In the genomic region with DNA sequence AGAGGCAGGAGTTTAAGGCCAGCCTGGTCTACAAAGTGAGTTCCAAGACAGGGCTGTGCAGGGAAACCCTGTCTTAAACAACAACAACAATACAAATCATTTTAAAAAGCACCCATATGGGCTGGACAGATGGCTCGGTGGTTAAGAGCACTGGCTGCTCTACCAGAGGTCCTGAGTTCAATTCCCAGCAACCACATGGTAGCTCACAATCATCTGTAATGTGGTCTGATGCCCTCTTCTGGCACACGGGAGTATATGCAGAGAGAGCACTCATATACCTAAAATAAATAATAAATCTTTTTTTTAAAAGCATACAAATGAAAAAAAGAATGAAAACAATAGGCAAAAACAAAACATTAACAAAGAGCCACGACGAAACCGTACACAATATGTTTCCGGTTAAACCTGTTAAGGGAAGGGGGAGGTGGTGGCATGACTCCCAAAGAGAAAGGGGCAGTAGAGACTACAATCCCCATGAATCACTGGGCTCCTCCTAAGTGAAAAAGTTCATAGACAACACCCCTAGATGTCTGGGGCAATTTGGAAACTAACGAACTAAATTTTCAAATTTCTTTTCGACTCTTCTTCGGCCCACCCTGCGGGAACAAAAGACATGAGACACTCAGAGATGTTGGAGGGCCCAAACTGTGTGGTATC, we compare ENCODE assay signal across 8 mouse cellular contexts. TPM values are rescaled to one million over a fixed set of nuclear protein-coding genes. Genes with fewer than 3 reads are reported as not detected.
DNase-seq lines count a peak whose midpoint lies in the region; ATAC-seq and TF ChIP-seq lines count a peak whose summit lies in the region.

No protein-coding gene starts in this region.

- H3K4me1 ChIP-seq in kidney, embryonic 16.5 days (ENCODE audit: insufficient read depth, low read length), result peaks cover 21% of the 10 kb centered on the region
- H3K4me1 ChIP-seq in forebrain, embryonic 13.5 days, result peaks cover 19% of the 10 kb centered on the region
- peaks cover 31% of the 10 kb centered on the region for H3K4me1 ChIP-seq in liver, embryonic 13.5 days (replicated peaks)
- H3K4me1 ChIP-seq in olfactory bulb, adult 2 months (ENCODE audit: control insufficient read depth, insufficient read depth, low read length), result peaks cover 13% of the 10 kb centered on the region

- H3K9ac ChIP-seq in kidney, embryonic 16.5 days (replicated peaks; ENCODE audit: low read length), result peak overlapping the region; percentile 87
- H3K9ac ChIP-seq in forebrain, embryonic 13.5 days, result peak overlapping the region; percentile 73
- peak overlapping the region; percentile 78 for H3K9ac ChIP-seq in liver, embryonic 13.5 days

- peak overlapping the region; percentile 95 for H3K4me2 ChIP-seq in kidney, embryonic 16.5 days (replicated peaks; ENCODE audit: low read depth, low read length)
- peak overlapping the region; percentile 84 for H3K4me2 ChIP-seq in forebrain, embryonic 13.5 days
- H3K4me2 ChIP-seq in liver, embryonic 13.5 days, result peak overlapping the region; percentile 92

- no peaks in the 10 kb centered on the region for H3K27me3 ChIP-seq in kidney, embryonic 16.5 days (ENCODE audit: insufficient read depth, low read length)
- H3K27me3 ChIP-seq in forebrain, embryonic 13.5 days, result no peaks in the 10 kb centered on the region
- H3K27me3 ChIP-seq in liver, embryonic 13.5 days, result no peaks in the 10 kb centered on the region

- H3K27ac ChIP-seq in kidney, embryonic 16.5 days (ENCODE audit: low read length), result peak overlapping the region; percentile 99
- peak overlapping the region; percentile 96 for H3K27ac ChIP-seq in forebrain, embryonic 13.5 days
- H3K27ac ChIP-seq in liver, embryonic 13.5 days, result peak overlapping the region; percentile 92
- peak overlapping the region; percentile 90 for H3K27ac ChIP-seq in olfactory bulb, adult 2 months (ENCODE audit: insufficient read depth, low read depth, low read length)

- 3% methylated on average over 10 of the region's 10 CpGs for WGBS in kidney, embryonic 16.5 days
- 2% methylated on average over 10 of the region's 10 CpGs for WGBS in forebrain, embryonic 13.5 days
- WGBS in liver, embryonic 13.5 days (ENCODE audit: insufficient replicate concordance), result under 1% methylated on average over 10 of the region's 10 CpGs
- WGBS in olfactory bulb, adult 2 months, result 3% methylated on average over 10 of the region's 10 CpGs

- peaks cover 37% of the 10 kb centered on the region for H3K36me3 ChIP-seq in kidney, embryonic 16.5 days (ENCODE audit: insufficient read depth, low read length)
- H3K36me3 ChIP-seq in forebrain, embryonic 13.5 days (ENCODE audit: poor library complexity, severe bottlenecking), result peaks cover 48% of the 10 kb centered on the region
- peaks cover 36% of the 10 kb centered on the region for H3K36me3 ChIP-seq in liver, embryonic 13.5 days

- no peak for DNase-seq in kidney, postnatal 10 days
- DNase-seq in liver, embryonic 13.5 days, result no peak
- DNase-seq in right cerebral cortex, postnatal 36 days (ENCODE audit: low spot score in 2 of 2), result no peak
- DNase-seq in urinary bladder, postnatal 4 days (ENCODE audit: low spot score in 2 of 2), result no peak

- H3K4me3 ChIP-seq in kidney, embryonic 16.5 days (ENCODE audit: low read length), result peak overlapping the region; percentile 76
- peak overlapping the region; percentile 60 for H3K4me3 ChIP-seq in forebrain, embryonic 13.5 days
- H3K4me3 ChIP-seq in liver, embryonic 13.5 days (replicated peaks), result peak overlapping the region; percentile 71
- H3K4me3 ChIP-seq in olfactory bulb, adult 2 months (ENCODE audit: insufficient read depth, low read depth, low read length), result peak overlapping the region; percentile 72

- no peaks in the 10 kb centered on the region for H3K9me3 ChIP-seq in kidney, embryonic 16.5 days (ENCODE audit: low read length)
- H3K9me3 ChIP-seq in forebrain, embryonic 13.5 days (replicated peaks), result no peaks in the 10 kb centered on the region
- no peaks in the 10 kb centered on the region for H3K9me3 ChIP-seq in liver, embryonic 13.5 days (replicated peaks)

- no peak for TF ChIP-seq POLR2A in olfactory bulb, adult 2 months (IDR thresholded peaks at IDR 0.05; ENCODE audit: insufficient read depth, low read depth, low read length)

- ATAC-seq in kidney, embryonic 16.5 days (ENCODE audit: low FRiP score, low TSS enrichment), result peak; percentile 66
- peak; percentile 61 for ATAC-seq in activated CD4-positive, CD25-positive, alpha-beta regulatory T cell, adult 4 months
- ATAC-seq in forebrain, embryonic 13.5 days, result peak; percentile 64
- ATAC-seq in liver, embryonic 13.5 days (ENCODE audit: low read depth), result peak; percentile 42

- no peak for TF ChIP-seq CTCF in olfactory bulb, adult 2 months (IDR thresholded peaks at IDR 0.05; ENCODE audit: insufficient read depth, low read depth, low read length)

RNA-seq across cellular contexts. Expression of gene Hspb6, which starts 0.4 kb away (rescaled TPM):
- 18.0 and 20.6 TPM in 2 replicates for polyA plus RNA-seq in kidney, embryonic 16.5 days (2015; fragmentation: Nextera tagmentation; extraction: Ambion mirVana)
- polyA plus RNA-seq in activated CD4-positive, CD25-positive, alpha-beta regulatory T cell, adult 4 months (2017; shearing (Covaris generic)), result 1 to 10 TPM; 1.8 to 2.5 TPM
- 11.0 and 12.1 TPM in 2 replicates for polyA plus RNA-seq in forebrain, embryonic 13.5 days (2015; fragmentation: Nextera tagmentation; extraction: Ambion mirVana)
- 4.4 and 4.6 TPM in 2 replicates for polyA plus RNA-seq in liver, embryonic 13.5 days (2015; fragmentation: Nextera tagmentation; extraction: Ambion mirVana)
- polyA plus RNA-seq in olfactory bulb, adult 2 months (2012; ENCODE audit: insufficient read depth, insufficient read length, low replicate concordance, missing spikeins), result not detected in 2 replicates

RNA-seq across cellular contexts. Expression of gene Proser3, which starts 0.5 kb away (rescaled TPM):
- 12.0 and 16.6 TPM in 2 replicates for polyA plus RNA-seq in kidney, embryonic 16.5 days (2015; fragmentation: Nextera tagmentation; extraction: Ambion mirVana)
- 1 to 10 TPM; 2.5 to 4.8 TPM for polyA plus RNA-seq in activated CD4-positive, CD25-positive, alpha-beta regulatory T cell, adult 4 months (2017; shearing (Covaris generic))
- polyA plus RNA-seq in forebrain, embryonic 13.5 days (2015; fragmentation: Nextera tagmentation; extraction: Ambion mirVana), result 14.8 and 17.5 TPM in 2 replicates
- 1.8 and 2.3 TPM in 2 replicates for polyA plus RNA-seq in liver, embryonic 13.5 days (2015; fragmentation: Nextera tagmentation; extraction: Ambion mirVana)
- not detected in 2 replicates for polyA plus RNA-seq in olfactory bulb, adult 2 months (2012; ENCODE audit: insufficient read depth, insufficient read length, low replicate concordance, missing spikeins)

RNA-seq across cellular contexts. Expression of gene Lin37, which starts 8.1 kb away (rescaled TPM):
- 47.0 and 48.1 TPM in 2 replicates for polyA plus RNA-seq in kidney, embryonic 16.5 days (2015; fragmentation: Nextera tagmentation; extraction: Ambion mirVana)
- 100 to 1,000 TPM in 1 of 2 experiments, 10 to 100 TPM in 1; 93.6 to 106 TPM for polyA plus RNA-seq in activated CD4-positive, CD25-positive, alpha-beta regulatory T cell, adult 4 months (2017; shearing (Covaris generic))
- 53.0 and 65.1 TPM in 2 replicates for polyA plus RNA-seq in forebrain, embryonic 13.5 days (2015; fragmentation: Nextera tagmentation; extraction: Ambion mirVana)
- 25.3 and 31.9 TPM in 2 replicates for polyA plus RNA-seq in liver, embryonic 13.5 days (2015; fragmentation: Nextera tagmentation; extraction: Ambion mirVana)
- not detected in 2 replicates for polyA plus RNA-seq in olfactory bulb, adult 2 months (2012; ENCODE audit: insufficient read depth, insufficient read length, low replicate concordance, missing spikeins)

RNA-seq across cellular contexts. Expression of gene U2af1l4, which starts 11.5 kb away (rescaled TPM):
- 91.6 and 99.4 TPM in 2 replicates for polyA plus RNA-seq in kidney, embryonic 16.5 days (2015; fragmentation: Nextera tagmentation; extraction: Ambion mirVana)
- 10 to 100 TPM; 55.1 to 58.9 TPM for polyA plus RNA-seq in activated CD4-positive, CD25-positive, alpha-beta regulatory T cell, adult 4 months (2017; shearing (Covaris generic))
- polyA plus RNA-seq in forebrain, embryonic 13.5 days (2015; fragmentation: Nextera tagmentation; extraction: Ambion mirVana), result 114 and 122 TPM in 2 replicates
- 49.4 TPM in 2 replicates for polyA plus RNA-seq in liver, embryonic 13.5 days (2015; fragmentation: Nextera tagmentation; extraction: Ambion mirVana)
- not detected in 2 replicates for polyA plus RNA-seq in olfactory bulb, adult 2 months (2012; ENCODE audit: insufficient read depth, insufficient read length, low replicate concordance, missing spikeins)

RNA-seq across cellular contexts. Expression of gene Gm49396, which starts 11.6 kb away (rescaled TPM):
- polyA plus RNA-seq in kidney, embryonic 16.5 days (2015; fragmentation: Nextera tagmentation; extraction: Ambion mirVana), result 18.2 and 18.9 TPM in 2 replicates
- polyA plus RNA-seq in activated CD4-positive, CD25-positive, alpha-beta regulatory T cell, adult 4 months (2017; shearing (Covaris generic)), result 10 to 100 TPM; 57.9 to 60.0 TPM
- polyA plus RNA-seq in forebrain, embryonic 13.5 days (2015; fragmentation: Nextera tagmentation; extraction: Ambion mirVana), result 20.2 and 22.5 TPM in 2 replicates
- polyA plus RNA-seq in liver, embryonic 13.5 days (2015; fragmentation: Nextera tagmentation; extraction: Ambion mirVana), result 3.4 and 3.8 TPM in 2 replicates
- polyA plus RNA-seq in olfactory bulb, adult 2 months (2012; ENCODE audit: insufficient read depth, insufficient read length, low replicate concordance, missing spikeins), result not detected in 2 replicates

Comparison
In these comparisons a context has a peak if more than half of its experiments do, and no peak if none do; other contexts are left out.
1. RNA of gene Lin37, which starts 8.1 kb away (polyA plus RNA-seq): 93.6 to 106 TPM in activated CD4-positive, CD25-positive, alpha-beta regulatory T cell, adult 4 months, 53.0 to 65.1 TPM in forebrain, embryonic 13.5 days, 47.0 to 48.1 TPM in kidney, embryonic 16.5 days and 25.3 to 31.9 TPM in liver, embryonic 13.5 days; not detected in olfactory bulb, adult 2 months; every median in the first group is over 10 times any median in the second.
2. Peak in every context shown above with its lines, with median percentiles within 50 percentile points of each other: ATAC-seq, H3K27ac ChIP-seq, H3K4me2 ChIP-seq, H3K4me3 ChIP-seq and H3K9ac ChIP-seq.